Mouse (Mus musculus): ENCODE measurements at regions not wholly inside any gene's neighbourhood (a gene's known extent, or its start where the extent isn't known, plus 50 kb on each side); places are given as distances from the start of the nearest gene placed in this dataset.

GRCm38 (mm10) chr5:126155216-126155880 lies 623.8 kb downstream of the Tmem132b start:
- DNase-seq, result peak; percentile 73

- DNase-seq, result peak; percentile 50
Measured at GRCm38 (mm10) chr5:126186111-126186510, 654.5 kb downstream of the Tmem132b start.

- no peak for DNase-seq
Measured at GRCm38 (mm10) chr5:126199876-126200275, 668.3 kb downstream of the Tmem132b start.

GRCm38 (mm10) chr5:126201535-126201934 lies 670.0 kb downstream of the Tmem132b start:
- peak; percentile 50 for DNase-seq

GRCm38 (mm10) chr5:126201996-126202395 lies 670.4 kb downstream of the Tmem132b start:
- no peak for DNase-seq

- DNase-seq, result no peak
Measured at GRCm38 (mm10) chr5:126217016-126217415, 685.4 kb downstream of the Tmem132b start.

- DNase-seq, result no peak
Measured at GRCm38 (mm10) chr5:126217746-126218145, 686.2 kb downstream of the Tmem132b start.

GRCm38 (mm10) chr5:126223696-126224095 lies 692.1 kb downstream of the Tmem132b start:
- peak; percentile 76 for DNase-seq

GRCm38 (mm10) chr5:126230768-126231167 lies 699.2 kb downstream of the Tmem132b start:
- no peak for DNase-seq

- no peak for DNase-seq
Measured at GRCm38 (mm10) chr5:126238071-126238470, 706.5 kb downstream of the Tmem132b start.

GRCm38 (mm10) chr5:126245776-126246175 lies 714.2 kb downstream of the Tmem132b start:
- DNase-seq, result no peak

GRCm38 (mm10) chr5:126250331-126250730 lies 718.8 kb downstream of the Tmem132b start:
- DNase-seq, result peak; percentile 76

- no peak for DNase-seq
Measured at GRCm38 (mm10) chr5:126254661-126255060, 723.1 kb downstream of the Tmem132b start.

- no peak for DNase-seq
Measured at GRCm38 (mm10) chr5:126257860-126258259, 726.3 kb downstream of the Tmem132b start.

GRCm38 (mm10) chr5:126266471-126266870 lies 734.9 kb downstream of the Tmem132b start:
- no peak for DNase-seq

- no peak for DNase-seq
Measured at GRCm38 (mm10) chr5:126266929-126267609, 735.5 kb downstream of the Tmem132b start.

- DNase-seq, result no peak
Measured at GRCm38 (mm10) chr5:126268592-126268991, 737.0 kb downstream of the Tmem132b start.

- DNase-seq, result no peak
Measured at GRCm38 (mm10) chr5:126274316-126274715, 742.7 kb downstream of the Tmem132b start.

- DNase-seq, result peak; percentile 76
Measured at GRCm38 (mm10) chr5:126281057-126281728, 749.6 kb downstream of the Tmem132b start.

GRCm38 (mm10) chr5:126281782-126282181 lies 750.2 kb downstream of the Tmem132b start:
- peak; percentile 29 for DNase-seq

- no peak for DNase-seq
Measured at GRCm38 (mm10) chr5:126324847-126325246, 793.3 kb downstream of the Tmem132b start.

- DNase-seq, result no peak
Measured at GRCm38 (mm10) chr5:126328276-126328675, 796.7 kb downstream of the Tmem132b start.

GRCm38 (mm10) chr5:126335091-126335490 lies 803.5 kb downstream of the Tmem132b start:
- DNase-seq, result peak; percentile 89
